Mouse (Mus musculus) testis, adult 2 months (tissue): Measurements from ENCODE around the gene Fam171a1. TPM values are rescaled to one million over a fixed set of nuclear protein-coding genes. Genes with fewer than 3 reads are reported as not detected.
A peak's percentile ranks its signal among the peaks of the same experiment; 100 is the strongest.
"Not testable (repeated sequence)": the region's sequence is repeated elsewhere in the genome, so short reads cannot be mapped to it uniquely, and the experiment has no call there.

Source experiments
- H3K27ac ChIP-seq: fragments of 200-500 bp; 2 replicates; pipeline ENCODE4 v1.5.1; 2012; ENCODE audit warnings: low read depth, low read length; ENCODE audit not compliant: control insufficient read depth, insufficient read depth
- H3K27me3 ChIP-seq: fragments of 200-500 bp; 2 replicates; pipeline ENCODE4 v1.6.1; 2012; ENCODE audit warnings: mild to moderate bottlenecking, low read length, moderate library complexity; ENCODE audit not compliant: control insufficient read depth, insufficient read depth
- H3K36me3 ChIP-seq: fragments of 200-500 bp; 2 replicates; pipeline ENCODE4 v1.6.1; 2012; ENCODE audit warnings: mild to moderate bottlenecking, low read length; ENCODE audit not compliant: control insufficient read depth, insufficient read depth
- H3K4me1 ChIP-seq: fragments of 200-500 bp; 2 replicates; pipeline ENCODE4 v1.6.1; 2012; ENCODE audit warnings: low read length; ENCODE audit not compliant: control insufficient read depth, insufficient read depth
- H3K4me3 ChIP-seq: fragments of 200-500 bp; 2 replicates; pipeline ENCODE4 v1.5.1; 2012; ENCODE audit warnings: low read depth, mild to moderate bottlenecking, low read length, moderate library complexity, mixed read lengths; ENCODE audit not compliant: control insufficient read depth
- CTCF ChIP-seq: fragments of 200-500 bp; IDR thresholded peaks from 2 replicates; pipeline ENCODE4 v1.5.1; 2012; ENCODE audit warnings: low read depth, mild to moderate bottlenecking, inconsistent platforms, low read length, moderate library complexity; ENCODE audit not compliant: control insufficient read depth, insufficient read depth, insufficient replicate concordance
- POLR2A ChIP-seq: fragments of 200-500 bp; IDR thresholded peaks from 2 replicates; pipeline ENCODE4 v1.6.1; 2012; ENCODE audit warnings: low read depth, mild to moderate bottlenecking, inconsistent platforms, low read length, moderate library complexity; ENCODE audit not compliant: control insufficient read depth
- polyA plus RNA-seq: library from polyadenylated mRNA; depleted of rRNA; stranded (reverse); fragments of >200 nt; gene quantifications from 2 replicates; pipeline ENCODE4 v1.2.3, GENCODE M21; 2012

The Fam171a1 gene
- polyA plus RNA-seq, 1 experiment, result 3.4 TPM

DNA sequence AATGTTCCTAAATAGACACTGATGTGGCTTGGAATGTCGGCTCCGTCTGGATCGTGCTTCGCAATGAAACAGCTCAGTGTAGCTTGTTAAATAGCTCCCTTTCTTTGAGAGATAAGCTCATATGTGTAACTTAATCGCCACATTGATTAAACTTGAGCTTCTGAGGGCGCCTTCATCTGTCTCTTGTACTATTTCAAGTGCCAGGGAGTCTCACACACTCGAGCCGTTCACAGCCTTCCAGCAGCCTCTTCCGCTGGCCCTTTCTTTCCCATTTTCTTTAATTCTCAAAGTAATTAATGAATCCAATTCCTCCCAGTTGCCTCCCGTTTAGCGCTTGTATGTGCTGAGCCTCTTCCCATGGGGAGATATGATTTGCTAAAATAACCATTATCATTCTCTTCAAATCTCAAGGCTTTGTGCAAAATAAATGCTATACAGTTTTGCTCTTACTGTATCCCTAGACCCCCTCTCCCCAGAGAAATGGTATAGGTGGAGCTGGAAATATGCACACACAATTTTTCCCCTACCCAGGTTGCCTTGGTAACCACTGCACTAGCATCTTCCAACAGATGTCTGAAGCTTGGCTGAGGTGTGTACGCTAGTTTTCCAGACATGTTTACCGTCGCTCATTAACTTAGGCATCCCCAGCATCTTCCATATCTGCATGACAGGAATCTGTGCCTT, 54.8 kb downstream of the Fam171a1 start:
- TF ChIP-seq CTCF (no peak), POLR2A (no peak)
- peaks cover 4% of the 10 kb centered on the region; the same call in 1 of the 2 replicates for H3K4me1 ChIP-seq
- H3K4me3 ChIP-seq, result no peak overlapping the region

DNA sequence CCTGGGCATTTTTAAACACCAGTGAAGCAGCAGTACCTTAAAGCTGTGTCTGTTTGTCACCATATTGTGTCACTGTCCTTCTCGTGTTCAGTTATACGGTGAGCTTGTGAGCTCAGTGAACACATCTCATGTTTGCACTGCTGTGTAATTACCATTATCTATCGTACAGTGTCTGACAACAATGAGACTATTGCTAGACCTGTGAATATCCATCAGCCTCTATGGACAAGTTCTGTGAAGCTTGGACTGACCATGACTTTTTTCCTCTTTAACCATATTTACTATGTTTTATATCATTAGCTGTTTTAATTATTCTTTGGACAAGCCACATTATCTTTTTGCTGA, 55.4 kb downstream of the Fam171a1 start:
- peaks cover 4% of the 10 kb centered on the region; the same call in 1 of the 2 replicates for H3K4me1 ChIP-seq
- no peak overlapping the region for H3K27ac ChIP-seq
- H3K27me3 ChIP-seq, result no peaks in the 10 kb centered on the region
- no peak for TF ChIP-seq CTCF
- no peak for TF ChIP-seq POLR2A
- H3K36me3 ChIP-seq, result no peaks in the 10 kb centered on the region
- no peak overlapping the region for H3K4me3 ChIP-seq

More for the DNA sequence above, 54.8 kb downstream of the Fam171a1 start:
- no peaks in the 10 kb centered on the region for H3K27me3 ChIP-seq
- H3K27ac ChIP-seq, result no peak overlapping the region
- H3K36me3 ChIP-seq, result no peaks in the 10 kb centered on the region

DNA sequence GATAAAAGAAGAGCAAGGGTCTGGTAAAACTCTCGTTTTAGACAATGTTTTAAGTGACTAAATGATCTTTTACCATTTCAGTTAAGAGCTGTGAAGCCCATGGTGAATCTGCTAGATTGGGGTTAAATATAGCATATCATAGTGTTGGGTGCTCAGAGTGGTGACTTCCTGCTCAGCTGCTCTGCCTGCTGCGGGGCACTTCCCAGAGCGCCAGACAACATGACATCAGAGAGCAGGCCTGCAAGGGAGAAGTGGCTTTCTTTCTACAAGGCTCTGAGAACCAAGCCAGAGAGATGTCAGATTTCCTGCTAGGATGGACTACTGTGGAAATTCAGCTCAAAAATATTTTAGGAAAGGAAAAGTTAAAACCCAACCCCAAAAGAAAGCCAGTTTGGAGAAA, 57.8 kb downstream of the Fam171a1 start:
- H3K4me3 ChIP-seq, result no peak overlapping the region
- no peak for TF ChIP-seq POLR2A
- TF ChIP-seq CTCF, result no peak

DNA sequence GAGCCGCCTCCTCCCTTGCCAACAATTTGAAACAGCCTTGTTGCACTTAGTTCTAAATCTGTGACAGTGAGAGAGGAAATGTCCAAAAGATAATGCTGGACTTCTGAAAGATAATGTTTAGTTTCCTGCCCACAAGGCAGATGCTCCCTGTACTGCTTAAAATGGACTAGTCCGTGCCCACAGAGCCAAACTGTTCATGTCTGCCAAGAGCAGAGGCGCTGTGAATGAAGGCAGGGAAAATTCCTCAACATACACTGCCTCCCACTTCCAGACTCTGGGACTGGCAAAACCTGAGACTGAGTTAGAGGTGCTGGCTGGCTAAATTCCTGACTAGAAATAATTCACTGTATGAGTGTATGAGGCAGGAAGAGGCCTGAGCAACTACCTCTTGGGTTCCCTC, 58.6 kb downstream of the Fam171a1 start:
- no peak overlapping the region for H3K27ac ChIP-seq
- H3K4me3 ChIP-seq, result no peak overlapping the region
- H3K36me3 ChIP-seq, result no peaks in the 10 kb centered on the region
- no peaks in the 10 kb centered on the region for H3K27me3 ChIP-seq
- H3K4me1 ChIP-seq, result peaks cover 2% of the 10 kb centered on the region; the same call in 1 of the 2 replicates
- TF ChIP-seq POLR2A (no peak), CTCF (no peak)

More for the DNA sequence above, 57.8 kb downstream of the Fam171a1 start:
- no peaks in the 10 kb centered on the region for H3K27me3 ChIP-seq
- no peaks in the 10 kb centered on the region for H3K36me3 ChIP-seq
- H3K4me1 ChIP-seq, result peaks cover 4% of the 10 kb centered on the region; the same call in 1 of the 2 replicates
- no peak overlapping the region for H3K27ac ChIP-seq

DNA sequence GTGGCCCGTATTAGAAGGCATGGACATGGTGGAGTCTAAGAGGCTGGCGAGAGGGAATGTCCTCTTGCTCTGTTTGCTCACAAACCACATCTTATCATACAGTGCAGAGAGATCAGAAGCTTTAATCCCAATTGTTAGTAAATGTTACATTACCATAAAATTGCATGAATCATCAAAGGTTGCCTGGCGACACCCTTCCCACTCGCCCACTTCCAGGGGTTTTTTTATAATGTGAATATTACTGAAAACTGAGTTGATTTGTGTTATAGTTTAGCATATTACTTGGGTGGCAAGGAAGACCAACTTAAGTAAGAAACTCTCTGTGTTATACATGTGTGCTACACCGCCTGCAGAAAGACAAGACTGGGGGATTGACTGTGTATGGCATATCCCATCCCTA, 60.9 kb downstream of the Fam171a1 start:
- H3K27ac ChIP-seq, result no peak overlapping the region
- no peak overlapping the region for H3K4me3 ChIP-seq
- H3K27me3 ChIP-seq, result no peaks in the 10 kb centered on the region
- H3K36me3 ChIP-seq, result no peaks in the 10 kb centered on the region
- H3K4me1 ChIP-seq, result peaks cover 2% of the 10 kb centered on the region; the same call in 1 of the 2 replicates
- TF ChIP-seq CTCF, result no peak
- TF ChIP-seq POLR2A, result no peak

DNA sequence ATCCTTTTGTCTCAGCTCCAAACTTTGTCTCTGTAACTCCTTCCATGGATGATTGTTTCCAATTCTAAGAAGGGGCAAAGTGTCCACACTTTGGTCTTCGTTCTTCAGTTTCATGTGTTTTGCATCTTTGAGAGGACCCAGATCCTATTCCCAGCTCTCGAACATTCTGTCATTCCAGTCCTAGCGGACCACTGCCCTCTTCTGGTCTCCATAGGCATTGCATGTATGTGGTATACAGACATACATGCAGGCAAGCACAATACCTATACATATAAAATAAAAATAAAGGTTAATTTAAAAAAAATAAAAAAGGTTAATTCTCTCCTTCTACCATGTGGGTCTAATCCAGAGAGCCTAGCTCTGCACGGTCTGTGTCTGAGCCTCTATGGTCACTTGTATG, 62.0 kb downstream of the Fam171a1 start:
- not testable (repeated sequence) for H3K4me3 ChIP-seq, H3K36me3 ChIP-seq, H3K27ac ChIP-seq, H3K4me1 ChIP-seq, H3K27me3 ChIP-seq

DNA sequence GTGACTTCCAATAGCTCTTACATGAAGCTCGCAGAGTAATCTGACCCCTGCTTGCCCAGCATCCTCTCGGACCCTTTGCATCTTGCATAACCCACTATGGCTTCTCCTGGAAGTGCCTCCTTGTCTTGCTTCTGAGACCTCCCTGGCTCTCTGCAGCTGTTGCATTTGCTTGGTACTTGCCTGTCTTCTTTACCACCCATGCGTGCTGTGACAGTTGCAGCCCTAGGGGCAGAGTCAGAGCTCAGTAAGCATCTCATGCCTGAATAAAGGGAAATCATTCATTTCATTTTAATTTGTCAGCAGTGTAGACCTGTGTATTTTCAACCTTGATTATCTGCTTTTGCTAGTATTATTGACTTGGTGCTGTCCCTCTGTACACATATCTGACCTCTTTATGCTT, 62.7 kb downstream of the Fam171a1 start:
- Histone ChIP-seq H3K27me3 (no peaks in the 10 kb centered on the region), H3K36me3 (no peaks in the 10 kb centered on the region), H3K27ac (no peak overlapping the region), H3K4me3 (no peak overlapping the region), H3K4me1 (peaks cover 2% of the 10 kb centered on the region; the same call in 1 of the 2 replicates)
- TF ChIP-seq POLR2A (no peak), CTCF (no peak)

DNA sequence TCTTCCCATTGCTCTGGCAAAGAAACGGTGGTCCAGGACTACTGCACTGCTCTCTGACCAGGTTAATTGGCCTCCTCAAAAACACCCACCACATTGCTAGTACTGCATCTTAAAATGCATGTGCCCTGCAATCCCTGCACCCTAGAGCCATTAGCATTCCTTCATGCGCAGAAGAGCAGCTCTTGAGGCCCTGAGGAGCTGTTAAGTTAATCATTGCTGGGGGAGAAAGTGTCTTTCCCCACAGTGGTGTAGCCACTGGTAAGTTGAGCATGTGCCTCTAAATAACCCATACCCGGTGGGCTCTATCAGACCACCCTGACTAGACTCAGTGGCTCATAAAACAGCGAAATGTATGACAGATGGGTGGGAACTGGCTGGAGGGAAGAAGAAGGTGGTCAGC, 66.5 kb downstream of the Fam171a1 start:
- H3K36me3 ChIP-seq, result no peaks in the 10 kb centered on the region
- TF ChIP-seq POLR2A, result no peak
- no peak for TF ChIP-seq CTCF
- H3K4me3 ChIP-seq, result no peak overlapping the region
- H3K27ac ChIP-seq, result peak overlapping the region; percentile 67
- H3K4me1 ChIP-seq, result no peaks in the 10 kb centered on the region
- H3K27me3 ChIP-seq, result no peaks in the 10 kb centered on the region
